Mouse (Mus musculus) neural tube, embryonic 15.5 days (tissue): ENCODE measurements around the gene Fuk. TPM values are rescaled to one million over a fixed set of nuclear protein-coding genes. Genes with fewer than 3 reads are reported as not detected.
"Not testable (repeated sequence)": the region's sequence is repeated elsewhere in the genome, so short reads cannot be mapped to it uniquely, and the experiment has no call there.

Experiments
- ATAC-seq: fragments of 200-750 bp; cut with Nextera tagmentation; 2 replicates; pipeline ENCODE4 v1.8.0; 2017; ENCODE audit warnings: mild to moderate bottlenecking, moderate TSS enrichment, moderate library complexity; ENCODE audit not compliant: low FRiP score
- H3K27ac ChIP-seq: fragments of 300-500 bp; sonication (generic); replicated peaks from 2 replicates; pipeline ENCODE4 v1.5.1; 2015; ENCODE audit warnings: mild to moderate bottlenecking, inconsistent platforms
- H3K27me3 ChIP-seq: fragments of 300-500 bp; sonication (generic); replicated peaks from 2 replicates; pipeline ENCODE4 v1.6.1; 2015; ENCODE audit warnings: inconsistent platforms
- H3K36me3 ChIP-seq: fragments of 300-500 bp; sonication (generic); 2 replicates; pipeline ENCODE4 v1.6.1; 2015; ENCODE audit warnings: inconsistent platforms
- H3K4me1 ChIP-seq: fragments of 300-500 bp; sonication (generic); 2 replicates; pipeline ENCODE4 v1.6.1; 2015; ENCODE audit warnings: inconsistent platforms
- H3K4me2 ChIP-seq: fragments of 300-500 bp; sonication (generic); 2 replicates; pipeline ENCODE4 v1.6.1; 2015; ENCODE audit warnings: inconsistent platforms, mild to moderate bottlenecking, moderate library complexity
- H3K4me3 ChIP-seq: fragments of 300-500 bp; sonication (generic); replicated peaks from 2 replicates; pipeline ENCODE4 v1.5.1; 2015; ENCODE audit warnings: mild to moderate bottlenecking, inconsistent platforms
- H3K9ac ChIP-seq: fragments of 300-500 bp; sonication (generic); replicated peaks from 2 replicates; pipeline ENCODE4 v1.6.1; 2015; ENCODE audit warnings: mild to moderate bottlenecking, inconsistent platforms
- H3K9me3 ChIP-seq: fragments of 300-500 bp; sonication (generic); replicated peaks from 2 replicates; pipeline ENCODE4 v1.6.1; 2016; ENCODE audit warnings: inconsistent platforms
- WGBS: fragments of 180-500 bp; shearing (Covaris S2); methylation state at CpG from one replicate; pipeline ENCODE4 v1.1.7; 2015; ENCODE audit warnings: mixed read lengths; 5-methylcytosine and 5-hydroxymethylcytosine counted together
- polyA plus RNA-seq: library from polyadenylated mRNA; unstranded; fragments of >200 nt; fragmentation: Nextera tagmentation; extraction: Ambion mirVana; gene quantifications from 2 replicates; pipeline ENCODE4 v1.2.1, GENCODE M21; 2015

Fuk gene
- polyA plus RNA-seq, 1 experiment from 2014 or later = 7.5 TPM

DNA sequence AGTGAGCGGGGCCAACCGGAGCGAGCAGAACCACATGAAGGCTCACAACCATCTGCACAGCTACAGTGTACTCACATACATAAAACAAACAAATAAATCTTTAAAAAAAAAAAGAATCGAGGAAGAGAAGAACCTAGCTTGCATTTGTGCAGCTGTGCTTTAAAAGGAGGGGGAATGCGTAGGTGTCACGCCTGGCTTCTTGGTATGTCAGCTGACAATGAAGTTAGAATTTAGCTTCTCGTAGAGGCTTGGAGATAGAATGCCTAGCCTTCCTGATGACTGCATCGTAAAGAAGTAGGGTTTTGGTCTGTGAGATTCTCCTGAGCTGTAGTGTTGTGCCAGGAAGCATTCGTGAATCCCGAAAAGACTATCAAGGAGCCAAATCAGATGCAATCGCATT is 15.7 kb upstream of the Fuk start:
- no peaks in the 10 kb centered on the region for H3K9me3 ChIP-seq
- WGBS = 56% methylated on average over 11 of the region's 11 CpGs
- H3K4me2 ChIP-seq = no peak overlapping the region
- H3K9ac ChIP-seq = no peak overlapping the region
- no peaks in the 10 kb centered on the region for H3K27me3 ChIP-seq
- peaks cover 32% of the 10 kb centered on the region for H3K4me1 ChIP-seq
- H3K36me3 ChIP-seq = no peaks in the 10 kb centered on the region
- no peak overlapping the region for H3K4me3 ChIP-seq
- H3K27ac ChIP-seq = no peak overlapping the region
- no peak for ATAC-seq

- no peak overlapping the region for H3K27ac ChIP-seq
- ATAC-seq = no peak
These were observed 15.1 kb upstream of the Fuk start for GRCm38 (mm10) chr8:110917415-110917814.

GRCm38 (mm10) chr8:110911576-110912570 is 9.6 kb upstream of the Fuk start:
- WGBS = 91% methylated on average over 15 of the region's 15 CpGs
- H3K4me3 ChIP-seq = no peak overlapping the region
- H3K9me3 ChIP-seq = no peaks in the 10 kb centered on the region
- H3K27ac ChIP-seq = no peak overlapping the region
- H3K9ac ChIP-seq = no peak overlapping the region
- H3K4me2 ChIP-seq = no peak overlapping the region
- no peak for ATAC-seq
- no peaks in the 10 kb centered on the region for H3K36me3 ChIP-seq
- H3K27me3 ChIP-seq = no peaks in the 10 kb centered on the region
- H3K4me1 ChIP-seq = no peaks in the 10 kb centered on the region

More at GRCm38 (mm10) chr8:110917415-110917814, 15.1 kb upstream of the Fuk start:
- Histone ChIP-seq H3K27me3 (no peaks in the 10 kb centered on the region), H3K4me2 (no peak overlapping the region), H3K36me3 (no peaks in the 10 kb centered on the region), H3K4me1 (peaks cover 31% of the 10 kb centered on the region), H3K9ac (no peak overlapping the region), H3K4me3 (no peak overlapping the region), H3K9me3 (no peaks in the 10 kb centered on the region)
- WGBS = 43% methylated on average over 2 of the region's 2 CpGs

GRCm38 (mm10) chr8:110909850-110910249 is 7.6 kb upstream of the Fuk start:
- H3K4me3 ChIP-seq, H3K9ac ChIP-seq, H3K36me3 ChIP-seq, H3K27me3 ChIP-seq, H3K27ac ChIP-seq, H3K4me2 ChIP-seq, H3K4me1 ChIP-seq, ATAC-seq, H3K9me3 ChIP-seq: not testable (repeated sequence)

GRCm38 (mm10) chr8:110906682-110907081 is 4.4 kb upstream of the Fuk start:
- Histone ChIP-seq H3K9me3 (no peaks in the 10 kb centered on the region), H3K4me3 (no peak overlapping the region), H3K36me3 (no peaks in the 10 kb centered on the region), H3K4me1 (peaks cover under 1% of the 10 kb centered on the region), H3K4me2 (no peak overlapping the region), H3K27ac (no peak overlapping the region), H3K27me3 (no peaks in the 10 kb centered on the region), H3K9ac (no peak overlapping the region)
- 97% methylated on average over 1 of the region's 1 CpGs for WGBS
- no peak for ATAC-seq

- H3K4me1 ChIP-seq = peaks cover 6% of the 10 kb centered on the region
- WGBS = 88% methylated on average over 6 of the region's 6 CpGs
- no peaks in the 10 kb centered on the region for H3K27me3 ChIP-seq
- no peak overlapping the region for H3K27ac ChIP-seq
- no peak overlapping the region for H3K4me2 ChIP-seq
- ATAC-seq = no peak
- H3K9ac ChIP-seq = no peak overlapping the region
- H3K9me3 ChIP-seq = no peaks in the 10 kb centered on the region
- no peaks in the 10 kb centered on the region for H3K36me3 ChIP-seq
- H3K4me3 ChIP-seq = no peak overlapping the region
These were observed 3.1 kb upstream of the Fuk start for GRCm38 (mm10) chr8:110905404-110905803.

DNA sequence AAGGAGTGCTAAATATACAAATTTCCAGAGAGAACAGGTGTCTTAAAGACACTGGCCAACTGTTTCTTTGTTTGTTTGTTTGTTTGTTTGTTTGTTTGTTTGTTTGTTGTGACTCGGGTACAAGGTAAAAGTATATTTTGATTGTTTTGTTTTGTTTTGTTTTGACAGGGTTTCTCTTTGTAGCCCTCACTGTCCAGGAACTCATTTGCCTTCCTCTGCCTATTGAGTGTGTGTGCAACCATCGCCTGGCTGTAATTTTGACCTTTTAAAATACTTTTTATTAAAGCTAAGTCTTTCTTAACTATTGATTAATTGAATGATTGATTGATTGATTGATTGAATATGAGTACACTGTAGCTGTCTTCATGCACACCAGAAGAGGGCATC is 284 bp upstream of the Fuk start:
- H3K4me3 ChIP-seq = peak overlapping the region; percentile 73
- 0 out of 2 replicates have a peak, but pooled peaks cover 12% of the 10 kb centered on the region for H3K36me3 ChIP-seq
- no peak overlapping the region for H3K27ac ChIP-seq
- H3K4me1 ChIP-seq = peaks cover 6% of the 10 kb centered on the region
- H3K9me3 ChIP-seq = no peaks in the 10 kb centered on the region
- ATAC-seq = peak; percentile 17; the same call in 1 of the 2 replicates
- H3K9ac ChIP-seq = no peak overlapping the region
- H3K27me3 ChIP-seq = no peaks in the 10 kb centered on the region
- H3K4me2 ChIP-seq = peak overlapping the region; percentile 65
- WGBS = 68% methylated on average over 2 of the region's 2 CpGs

- H3K36me3 ChIP-seq = 0 out of 2 replicates have a peak, but pooled peaks cover 12% of the 10 kb centered on the region
- no peaks in the 10 kb centered on the region for H3K27me3 ChIP-seq
- H3K27ac ChIP-seq = no peak overlapping the region
- no peak overlapping the region for H3K9ac ChIP-seq
- H3K9me3 ChIP-seq = no peaks in the 10 kb centered on the region
- no peak for ATAC-seq
- H3K4me2 ChIP-seq = no peak overlapping the region
- H3K4me3 ChIP-seq = no peak overlapping the region
- 80% methylated on average over 3 of the region's 3 CpGs for WGBS
- H3K4me1 ChIP-seq = peaks cover 6% of the 10 kb centered on the region
These were observed 1.2 kb downstream of the Fuk start for GRCm38 (mm10) chr8:110901056-110901455.

DNA sequence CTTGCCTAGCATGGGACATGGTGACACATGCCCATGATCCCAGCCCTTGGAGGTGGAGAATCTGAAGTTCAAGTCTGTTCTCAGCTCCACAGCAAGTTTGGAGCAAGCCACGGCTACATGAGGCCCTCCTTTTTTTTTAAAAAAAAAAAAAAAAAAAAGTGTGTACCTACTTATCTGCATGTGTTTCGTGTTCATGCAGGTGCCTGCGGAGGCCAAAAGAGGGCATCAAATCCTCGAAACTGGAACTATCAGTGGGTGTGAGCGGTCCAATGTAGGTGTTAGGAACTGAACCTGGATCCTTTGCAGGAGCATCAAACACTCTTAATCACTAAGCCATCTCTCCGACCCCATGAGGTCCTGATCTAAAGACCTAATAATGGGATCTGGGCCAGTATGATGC is 4.8 kb downstream of the Fuk start:
- Histone ChIP-seq H3K27me3 (no peaks in the 10 kb centered on the region), H3K4me2 (no peak overlapping the region), H3K9me3 (no peaks in the 10 kb centered on the region), H3K4me3 (no peak overlapping the region), H3K4me1 (peaks cover 6% of the 10 kb centered on the region), H3K9ac (no peak overlapping the region), H3K36me3 (0 out of 2 replicates have a peak, but pooled peaks cover 18% of the 10 kb centered on the region), H3K27ac (no peak overlapping the region)
- no peak for ATAC-seq
- 93% methylated on average over 6 of the region's 6 CpGs for WGBS

GRCm38 (mm10) chr8:110895812-110896211 is 6.5 kb downstream of the Fuk start:
- no peaks in the 10 kb centered on the region for H3K9me3 ChIP-seq
- no peak overlapping the region for H3K4me3 ChIP-seq
- 95% methylated on average over 13 of the region's 13 CpGs for WGBS
- H3K4me2 ChIP-seq = no peak overlapping the region
- H3K27ac ChIP-seq = no peak overlapping the region
- 0 out of 2 replicates have a peak, but pooled peaks cover 18% of the 10 kb centered on the region for H3K36me3 ChIP-seq
- no peak overlapping the region for H3K9ac ChIP-seq
- no peak for ATAC-seq
- no peaks in the 10 kb centered on the region for H3K4me1 ChIP-seq
- H3K27me3 ChIP-seq = no peaks in the 10 kb centered on the region

DNA sequence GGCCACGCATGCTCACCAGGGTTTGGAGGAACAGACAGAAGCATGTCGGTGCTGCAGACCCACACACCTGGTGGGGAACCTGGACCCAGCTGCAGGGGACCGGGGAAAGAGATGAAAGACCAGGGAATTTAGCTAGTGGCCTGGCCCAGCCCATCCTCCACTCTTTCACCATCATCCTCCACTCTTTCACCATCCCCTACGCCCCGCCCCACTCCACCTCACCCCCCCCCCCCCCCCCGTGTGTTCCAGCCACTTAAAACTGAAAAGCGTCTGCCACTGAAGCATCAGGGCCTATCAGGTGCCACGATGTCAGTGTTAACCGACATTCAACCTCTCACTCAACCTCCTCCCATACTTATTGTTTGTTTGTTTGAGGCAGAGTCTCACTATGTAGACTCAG is 7.0 kb downstream of the Fuk start:
- ATAC-seq = no peak
- WGBS = 87% methylated on average over 7 of the region's 9 CpGs
- H3K4me1 ChIP-seq = no peaks in the 10 kb centered on the region
- H3K4me2 ChIP-seq = no peak overlapping the region
- H3K36me3 ChIP-seq = 0 out of 2 replicates have a peak, but pooled peaks cover 18% of the 10 kb centered on the region
- H3K27ac ChIP-seq = no peak overlapping the region
- H3K9me3 ChIP-seq = no peaks in the 10 kb centered on the region
- no peak overlapping the region for H3K4me3 ChIP-seq
- no peak overlapping the region for H3K9ac ChIP-seq
- H3K27me3 ChIP-seq = no peaks in the 10 kb centered on the region

- Histone ChIP-seq H3K27ac (no peak overlapping the region), H3K9me3 (no peaks in the 10 kb centered on the region), H3K4me1 (no peaks in the 10 kb centered on the region), H3K4me3 (no peak overlapping the region), H3K9ac (no peak overlapping the region), H3K4me2 (no peak overlapping the region), H3K36me3 (0 out of 2 replicates have a peak, but pooled peaks cover 18% of the 10 kb centered on the region), H3K27me3 (no peaks in the 10 kb centered on the region)
- 87% methylated on average over 10 of the region's 10 CpGs for WGBS
- no peak for ATAC-seq
These were observed 7.4 kb downstream of the Fuk start for GRCm38 (mm10) chr8:110894851-110895250.
